Mouse (Mus musculus) kidney, adult 8-10 months (tissue): Measurements from ENCODE around the gene Mettl24.

Experiments
- DNase-seq, 2 experiments: peaks; one replicate each; pipeline ENCODE4 v3.0.0; 2022

The Mettl24 gene

DNA sequence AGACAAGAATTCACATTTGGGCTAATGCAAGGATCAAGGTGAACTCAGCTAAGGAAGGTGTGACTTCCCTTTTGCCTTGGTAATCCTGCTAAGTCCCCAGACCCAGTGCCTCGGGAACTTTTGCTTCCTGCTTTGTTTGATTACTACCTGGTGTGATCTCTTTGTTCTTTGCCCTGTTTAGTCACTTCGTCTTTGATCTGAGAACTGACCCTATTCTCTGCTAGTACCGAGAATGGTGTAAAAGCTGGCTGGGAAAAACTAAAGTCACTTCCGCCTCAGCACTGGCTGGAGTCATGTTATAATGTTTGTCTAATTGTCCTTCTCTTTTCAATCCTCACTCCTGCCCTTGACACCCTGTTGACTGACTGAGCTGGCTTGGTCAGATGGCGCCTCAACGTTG, 133.4 kb downstream of the Mettl24 start:
- DNase-seq, result no peak

DNA sequence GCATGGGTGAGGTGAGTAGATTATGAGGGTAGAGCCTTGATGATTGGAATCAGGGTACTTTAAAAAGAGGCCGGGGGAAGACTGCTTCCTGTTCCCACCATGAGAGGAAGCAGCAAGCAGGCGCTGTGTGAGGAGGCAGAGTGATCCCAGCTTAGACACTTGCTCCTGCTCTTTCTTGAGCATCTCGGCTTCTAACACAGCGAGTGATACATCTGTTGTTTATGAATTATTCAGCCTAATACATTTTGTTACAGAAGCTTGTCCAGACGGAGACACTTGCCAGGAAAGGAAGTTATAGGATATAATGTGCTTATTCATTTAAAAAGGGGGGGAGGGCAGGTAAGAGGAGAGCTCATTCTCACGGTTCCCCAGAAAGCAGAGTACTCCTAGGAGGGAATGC, 142.9 kb downstream of the Mettl24 start:
- DNase-seq, result no peak

DNA sequence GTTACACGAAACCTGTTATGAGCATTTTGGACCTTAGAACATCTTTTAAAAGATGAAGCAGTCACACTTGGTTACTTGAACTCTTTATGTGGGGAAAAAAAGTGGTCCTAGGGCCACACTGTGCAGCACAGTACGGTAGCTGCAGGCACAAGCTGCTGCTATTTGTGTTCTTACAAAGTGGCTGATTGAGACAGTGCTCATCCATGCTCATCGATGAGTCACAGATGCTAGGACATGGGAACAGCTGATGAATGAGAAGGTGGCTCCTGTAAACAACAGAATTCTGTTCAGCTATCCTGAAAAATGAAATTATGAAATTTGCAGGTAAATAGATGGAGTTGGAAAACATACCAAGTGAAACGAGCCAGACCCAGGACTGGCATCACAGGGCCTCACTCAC, 144.6 kb downstream of the Mettl24 start:
- DNase-seq, result no peak

DNA sequence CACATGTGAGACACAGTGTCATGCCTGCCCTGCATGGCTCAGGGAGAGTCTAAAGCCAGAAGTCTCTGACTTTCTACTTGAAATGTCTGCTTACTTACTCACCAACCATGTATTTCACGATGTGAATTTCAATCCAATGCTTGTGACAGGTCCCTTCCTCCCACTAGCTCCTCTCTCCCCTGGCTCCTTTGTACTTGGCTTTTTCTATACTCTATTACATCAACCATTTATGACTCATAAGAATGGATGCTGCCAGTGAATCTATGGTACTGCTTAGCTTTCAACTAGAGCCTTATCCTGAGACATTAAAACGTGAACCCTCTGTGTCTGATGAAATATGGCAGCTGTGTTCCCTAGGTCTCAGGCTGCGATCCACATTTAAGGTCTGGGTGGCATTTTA, 147.2 kb downstream of the Mettl24 start:
- DNase-seq, result no peak

DNA sequence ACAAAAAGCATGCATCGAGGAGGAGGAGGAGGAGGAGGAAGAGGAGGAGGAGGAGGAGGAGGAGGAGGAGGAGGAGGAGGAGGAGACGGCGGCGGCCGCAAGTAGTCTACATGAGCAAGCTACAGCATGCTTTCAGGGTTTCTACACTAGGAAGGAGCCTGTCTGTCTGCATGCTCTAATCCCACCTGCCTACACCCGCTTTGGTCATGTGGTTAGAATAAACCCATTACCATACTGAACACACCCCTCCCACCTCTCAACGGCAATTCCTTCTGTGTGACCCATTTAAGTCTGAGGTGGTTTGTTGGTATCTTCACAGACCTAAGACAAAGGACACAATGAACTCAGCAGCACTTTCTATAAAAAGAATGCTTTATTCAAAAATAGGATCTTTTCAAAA, 148.2 kb downstream of the Mettl24 start:
- no peak for DNase-seq

DNA sequence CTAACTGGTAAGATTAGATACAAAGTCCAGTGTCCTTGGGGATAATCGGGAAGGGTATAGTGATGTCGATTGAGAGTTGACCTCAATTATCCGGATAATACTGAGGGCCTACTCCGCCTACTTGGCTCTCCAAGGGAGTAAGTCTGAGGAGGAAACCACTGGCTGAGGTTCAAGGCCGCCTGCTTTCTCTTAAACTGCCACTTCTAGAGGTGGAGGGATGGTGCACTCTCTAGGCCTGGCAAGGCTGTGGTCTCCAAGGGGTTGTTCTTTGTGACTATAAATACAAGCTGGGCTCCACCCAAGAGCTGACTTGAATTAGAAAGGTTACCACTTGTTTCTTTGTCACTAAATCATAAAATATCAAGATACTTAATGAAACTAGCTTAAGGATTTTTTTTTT, 157.0 kb downstream of the Mettl24 start:
- no peak for DNase-seq

DNA sequence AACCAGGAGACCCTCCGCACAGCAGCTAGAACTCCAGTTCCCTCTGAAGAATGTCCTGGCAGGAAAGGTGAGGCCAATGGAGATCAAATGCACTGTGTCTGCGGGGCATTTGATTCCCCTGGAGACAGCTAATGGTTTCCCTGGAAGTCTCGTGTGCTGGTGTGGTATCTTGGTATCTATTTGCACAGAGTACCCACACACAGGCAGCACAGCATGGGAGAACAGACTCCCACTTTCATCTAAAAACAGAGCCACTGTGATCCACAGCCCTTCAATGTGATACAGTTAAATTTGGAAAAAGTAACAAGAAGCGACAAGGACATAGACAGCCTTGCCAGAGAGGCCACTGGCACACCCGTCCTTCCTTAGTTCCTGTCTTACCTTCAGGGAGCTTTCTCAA, 160.8 kb downstream of the Mettl24 start:
- no peak for DNase-seq

DNA sequence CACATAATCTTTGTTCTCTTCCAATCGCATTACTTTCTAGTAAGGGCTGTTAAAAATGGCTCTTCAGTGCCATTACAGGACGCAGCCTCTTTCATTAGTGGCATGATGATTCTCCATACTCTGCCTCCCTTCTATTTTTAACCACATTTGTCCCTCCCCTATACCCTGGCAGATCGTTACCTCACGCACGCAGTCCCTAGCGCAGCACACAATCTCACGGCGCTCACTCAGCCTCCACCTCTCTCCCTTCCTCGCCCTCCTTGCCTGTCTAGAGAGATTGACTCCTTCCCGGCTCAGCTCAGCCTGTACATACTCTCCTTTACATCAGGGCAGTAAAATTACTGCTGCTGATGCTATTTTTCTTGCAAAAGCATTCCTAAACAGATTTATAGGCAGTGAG, 161.5 kb downstream of the Mettl24 start:
- no peak for DNase-seq

DNA sequence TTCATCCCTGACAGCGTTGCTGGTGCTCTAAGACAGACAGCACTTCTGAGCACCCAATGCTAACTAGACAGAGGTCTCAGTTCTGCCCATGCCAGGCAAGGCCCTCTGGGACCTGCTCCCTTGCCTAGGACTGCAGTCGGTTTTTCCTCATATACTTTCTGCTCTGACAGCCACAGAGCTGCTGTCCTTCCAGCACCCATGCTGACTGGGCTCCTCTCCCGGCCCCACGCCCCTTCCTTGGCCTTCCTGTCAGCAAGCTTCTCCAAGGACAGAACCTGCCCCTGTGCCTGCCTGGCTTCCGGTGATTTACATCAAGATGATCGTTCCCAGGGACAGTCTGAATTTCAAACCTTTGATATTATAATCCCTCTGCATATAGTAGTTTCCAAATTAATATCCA, 162.5 kb downstream of the Mettl24 start:
- DNase-seq, result no peak

DNA sequence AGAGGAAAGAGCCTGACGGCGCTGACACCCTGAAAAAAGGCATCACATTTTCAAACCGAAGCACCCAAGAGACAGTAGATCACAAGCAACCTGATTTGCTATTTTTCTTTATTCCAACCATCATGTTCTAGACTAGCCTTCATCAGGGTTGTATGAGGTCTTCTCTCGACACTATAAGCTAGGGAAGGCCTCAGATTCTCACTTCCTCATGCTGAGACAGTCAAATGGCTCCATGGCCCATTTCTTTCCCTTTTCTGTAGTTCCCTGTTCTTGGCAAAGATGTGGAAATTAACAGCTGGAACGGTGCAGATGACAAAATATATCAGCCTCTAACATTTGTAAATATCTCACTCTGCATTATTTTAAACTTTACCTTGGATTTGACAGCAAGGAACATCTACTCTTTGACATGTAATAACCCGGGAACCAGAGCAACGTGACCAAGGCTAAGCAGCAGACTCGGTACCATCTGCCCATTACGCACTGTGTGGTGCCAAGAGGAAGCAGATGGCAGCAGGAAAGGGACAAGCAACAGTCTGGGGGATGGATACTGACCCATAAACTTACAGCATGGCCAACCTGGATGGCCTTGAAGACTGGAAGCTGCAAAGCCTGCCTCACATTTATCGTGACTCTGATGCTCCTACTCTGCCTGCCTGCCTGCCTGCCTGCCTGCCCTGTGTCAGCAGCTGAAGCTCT, 164.2 kb downstream of the Mettl24 start:
- no peak for DNase-seq

DNA sequence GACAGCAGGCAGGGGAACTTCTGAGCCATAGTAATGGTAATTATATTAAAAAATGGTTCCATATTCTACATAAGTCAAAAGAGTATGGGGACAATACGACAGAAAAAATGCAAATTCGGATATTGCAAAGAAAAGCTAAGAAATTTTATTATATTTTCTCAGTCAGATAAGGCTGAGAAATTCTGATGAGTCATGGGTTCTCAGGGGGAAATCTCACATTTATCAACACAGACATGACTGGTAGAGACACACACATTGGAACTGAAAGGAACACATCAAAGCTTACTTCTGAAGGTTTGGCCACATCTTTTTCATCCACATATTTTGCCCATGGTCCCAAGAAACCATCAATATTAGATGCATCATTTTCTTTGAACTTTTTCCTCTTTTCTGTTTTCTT, 167.6 kb downstream of the Mettl24 start:
- no peak for DNase-seq

DNA sequence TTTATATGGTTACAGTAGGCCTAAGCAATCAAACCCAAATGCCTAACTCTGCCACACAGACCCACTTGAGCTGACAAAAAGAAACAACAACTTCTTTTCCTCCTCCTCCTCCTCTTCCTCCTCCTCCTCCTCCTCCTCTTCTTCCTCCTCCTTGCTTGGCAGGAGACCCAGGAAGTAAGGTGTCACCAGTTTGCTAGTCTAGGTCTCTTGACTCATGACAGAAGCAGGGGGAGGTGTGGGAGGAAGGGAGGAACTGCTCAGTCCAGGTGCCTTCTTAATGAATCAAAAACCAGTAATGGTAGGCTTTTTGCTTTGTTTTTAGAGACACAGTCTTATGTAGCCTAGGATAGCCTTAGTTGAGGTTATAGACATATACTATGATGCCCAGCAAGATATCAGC, 168.1 kb downstream of the Mettl24 start:
- no peak for DNase-seq

DNA sequence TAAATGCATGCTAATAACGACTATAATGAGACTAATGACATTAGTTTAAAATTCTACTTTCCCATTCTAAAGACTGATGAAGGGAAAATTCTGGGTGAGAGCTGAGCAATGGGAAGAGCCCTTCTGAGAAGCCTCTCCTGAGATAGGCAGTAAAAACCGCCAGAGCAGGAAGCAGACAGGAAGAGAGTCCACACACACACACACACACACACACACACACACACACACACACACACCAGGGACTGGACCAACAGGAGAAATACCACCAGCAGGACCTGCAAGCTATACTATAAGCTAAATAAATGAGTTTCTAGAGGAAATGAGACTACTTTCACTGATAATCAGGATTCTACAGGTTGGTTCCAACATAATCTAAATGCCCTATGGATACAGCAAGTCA, 172.5 kb downstream of the Mettl24 start:
- no peak for DNase-seq

DNA sequence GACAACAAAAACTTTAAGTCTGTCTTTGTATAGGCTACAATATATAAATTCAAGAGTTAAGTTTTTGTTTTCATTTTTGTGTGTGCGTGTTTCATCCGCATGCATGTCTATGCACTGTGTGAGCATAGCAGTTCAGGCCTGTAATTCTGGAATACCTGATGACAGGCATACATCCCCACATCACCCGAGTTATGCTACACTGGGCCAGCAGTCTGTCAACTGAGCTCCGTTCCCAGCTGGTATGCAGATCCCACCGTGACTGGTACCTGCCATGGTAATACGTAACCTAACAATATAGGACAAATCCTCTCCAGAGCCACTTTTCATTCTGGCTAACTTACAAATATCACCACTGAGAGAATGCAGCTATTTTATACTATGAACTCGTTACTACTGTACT, 173.6 kb downstream of the Mettl24 start:
- DNase-seq, result no peak

DNA sequence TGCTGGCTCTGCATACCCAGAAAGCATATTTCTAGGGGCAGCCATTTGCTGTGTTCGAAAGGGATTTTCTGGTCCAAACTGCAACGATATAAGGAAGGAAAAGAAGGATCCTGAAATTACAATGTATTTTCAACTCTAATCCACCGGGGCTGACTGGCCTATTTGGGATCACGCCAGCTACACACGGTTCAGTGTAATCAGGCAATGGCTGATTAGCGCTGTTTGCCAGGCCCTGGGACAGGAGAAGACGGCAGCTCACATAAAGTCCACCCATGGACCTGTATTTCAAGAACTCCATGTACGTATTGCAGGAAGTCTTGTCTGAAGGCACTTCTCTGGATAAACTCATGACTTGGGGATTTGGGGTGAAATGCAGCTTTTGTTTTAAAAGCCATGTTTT, 174.5 kb downstream of the Mettl24 start:
- no peak for DNase-seq
